Mouse (Mus musculus) liver, adult (tissue): ENCODE results near the gene Kcnma1.

Experiments
- GATA4 ChIP-seq: IDR thresholded peaks from 2 replicates; pipeline ENCODE4 v1.6.1; 2014; ENCODE audit warnings: mild to moderate bottlenecking, low read length; ENCODE audit not compliant: insufficient replicate concordance

The Kcnma1 gene

GRCm38 (mm10) chr14:23422481-23423040 is 591.7 kb downstream of the Kcnma1 start:
- no peak for TF ChIP-seq GATA4

DNA sequence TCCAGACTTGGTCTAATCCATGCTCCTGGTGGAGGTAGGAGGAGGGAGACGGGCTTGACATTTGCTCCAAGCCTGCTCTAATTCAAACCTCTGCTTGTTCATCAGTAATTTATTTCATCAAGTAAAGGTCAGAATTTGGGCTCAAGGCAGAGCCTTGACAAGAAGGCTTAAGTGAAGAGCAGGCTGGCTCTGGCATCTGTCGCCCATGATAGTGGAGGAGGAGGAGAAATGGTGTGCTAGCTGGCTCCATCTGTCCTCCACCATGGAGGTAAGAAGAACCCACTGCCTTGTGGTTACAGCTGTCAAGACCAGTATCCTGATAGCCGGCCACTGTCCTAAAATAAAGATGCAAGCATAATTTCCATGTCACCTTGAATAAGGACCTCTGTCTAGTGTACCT is 595.3 kb downstream of the Kcnma1 start:
- no peak for TF ChIP-seq GATA4

- no peak for TF ChIP-seq GATA4
These were observed 607.2 kb downstream of the Kcnma1 start for GRCm38 (mm10) chr14:23407051-23407450.

DNA sequence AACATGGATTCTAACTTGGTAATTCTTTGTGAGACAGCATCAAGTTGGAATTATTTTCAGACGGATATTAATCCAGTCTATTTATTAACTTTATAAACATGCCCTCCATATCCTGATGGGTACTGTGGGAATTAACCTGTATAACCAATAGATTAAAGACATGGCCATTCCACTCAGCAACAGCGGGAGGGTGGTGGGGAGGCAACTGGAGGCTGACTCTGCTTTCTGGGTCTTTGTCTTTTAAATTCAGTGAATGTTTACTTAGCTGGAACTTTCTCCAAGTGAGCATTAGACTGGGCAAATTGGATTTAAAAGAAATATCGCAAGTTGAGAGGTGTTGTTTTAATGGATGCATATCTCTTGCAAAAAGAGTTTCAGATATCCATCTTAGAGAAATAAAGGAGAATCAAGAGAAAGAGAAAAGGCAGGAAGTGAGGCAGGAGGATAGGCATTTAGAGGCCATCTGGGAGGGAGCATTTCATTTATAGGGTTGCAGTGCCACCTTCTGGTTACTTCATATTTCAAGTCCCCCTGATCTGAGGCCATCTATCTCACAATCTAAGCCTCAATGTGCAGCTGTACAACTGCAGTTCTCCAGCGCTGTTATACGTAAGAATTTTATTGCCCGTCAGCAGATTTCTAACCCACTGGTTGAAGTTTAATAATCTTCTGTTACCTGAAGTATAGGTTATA is 613.4 kb downstream of the Kcnma1 start:
- no peak for TF ChIP-seq GATA4

DNA sequence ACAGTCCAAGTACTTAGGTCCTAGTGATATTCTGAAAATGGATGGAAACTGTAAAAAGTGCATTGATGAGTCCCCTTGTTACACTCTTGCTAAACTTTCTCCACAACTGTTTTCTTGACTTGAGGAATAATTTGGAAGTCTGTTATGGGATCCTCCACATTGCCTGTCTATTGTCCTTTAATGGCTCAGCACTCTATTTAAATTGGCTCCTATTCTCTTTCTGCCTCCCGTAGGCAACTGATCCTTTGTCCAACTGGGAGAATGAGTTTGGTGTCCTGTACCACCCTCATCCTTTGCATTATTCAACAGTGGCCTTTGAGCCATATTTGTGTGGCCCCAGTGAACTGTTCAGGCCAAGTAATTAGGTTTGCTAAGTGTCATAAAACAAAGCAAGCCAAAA is 616.6 kb downstream of the Kcnma1 start:
- no peak for TF ChIP-seq GATA4

- no peak for TF ChIP-seq GATA4
These were observed 622.7 kb downstream of the Kcnma1 start for GRCm38 (mm10) chr14:23391566-23391965.

DNA sequence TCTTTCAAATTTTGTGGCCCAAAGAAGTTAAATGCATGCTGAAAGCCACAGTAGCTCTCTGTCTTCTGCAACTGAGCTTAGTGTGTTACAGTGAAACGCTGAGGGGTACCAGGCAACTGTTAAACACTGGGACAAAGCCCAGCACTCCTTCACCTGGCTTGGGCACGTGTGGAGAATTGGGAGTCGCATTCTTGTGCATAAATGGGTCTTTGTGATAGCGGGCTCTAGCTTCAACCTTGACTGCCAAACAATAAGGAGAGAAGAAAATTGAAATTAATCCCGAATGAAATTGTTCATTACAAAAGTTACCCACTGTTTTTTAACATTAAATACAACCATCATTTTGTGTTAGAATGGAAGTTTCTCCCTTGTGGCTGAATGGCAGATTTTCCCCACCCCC is 623.5 kb downstream of the Kcnma1 start:
- no peak for TF ChIP-seq GATA4

- no peak for TF ChIP-seq GATA4
These were observed 624.1 kb downstream of the Kcnma1 start for GRCm38 (mm10) chr14:23390161-23390560.

GRCm38 (mm10) chr14:23386786-23387185 is 627.5 kb downstream of the Kcnma1 start:
- no peak for TF ChIP-seq GATA4

GRCm38 (mm10) chr14:23385776-23386608 is 628.3 kb downstream of the Kcnma1 start:
- TF ChIP-seq GATA4, result no peak

DNA sequence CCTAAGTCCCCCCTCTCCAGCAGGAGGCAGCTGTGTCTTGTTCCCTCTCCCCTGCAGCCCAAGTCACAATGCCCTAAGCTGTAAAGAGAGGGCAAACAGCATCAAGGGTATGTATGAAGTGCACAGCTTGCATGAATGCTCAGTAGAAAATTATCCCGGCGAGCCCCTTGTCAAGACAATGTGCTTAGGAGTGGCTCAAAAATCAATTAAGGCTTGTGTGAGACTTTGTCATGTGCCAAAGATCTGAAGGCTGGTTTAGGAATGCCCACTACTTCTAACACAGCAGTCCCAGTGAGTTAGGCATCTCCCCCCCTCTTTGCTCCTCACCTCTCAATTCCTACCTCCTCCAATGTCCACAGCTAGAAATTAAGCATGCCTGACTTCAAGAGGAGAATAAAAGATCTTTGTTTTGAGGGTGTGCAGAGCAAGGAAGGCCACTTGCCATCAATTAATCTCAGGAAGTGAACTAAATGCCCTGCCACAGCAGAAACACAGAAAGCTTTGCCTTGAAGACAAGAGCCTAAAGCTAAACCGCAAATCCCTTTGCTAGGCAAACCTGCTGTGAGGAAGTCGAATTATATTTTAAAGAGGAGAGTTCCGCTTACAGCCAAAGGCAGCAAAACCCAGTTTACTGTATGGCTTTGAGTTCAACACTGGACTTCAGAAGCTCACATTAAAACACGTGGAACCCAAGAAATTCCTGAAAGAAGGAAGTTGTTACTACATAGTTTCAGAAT is 635.8 kb downstream of the Kcnma1 start:
- no peak for TF ChIP-seq GATA4

- TF ChIP-seq GATA4, result no peak
These were observed 642.3 kb downstream of the Kcnma1 start for GRCm38 (mm10) chr14:23372021-23372420.

GRCm38 (mm10) chr14:23360491-23360995 is 653.7 kb downstream of the Kcnma1 start:
- no peak for TF ChIP-seq GATA4

DNA sequence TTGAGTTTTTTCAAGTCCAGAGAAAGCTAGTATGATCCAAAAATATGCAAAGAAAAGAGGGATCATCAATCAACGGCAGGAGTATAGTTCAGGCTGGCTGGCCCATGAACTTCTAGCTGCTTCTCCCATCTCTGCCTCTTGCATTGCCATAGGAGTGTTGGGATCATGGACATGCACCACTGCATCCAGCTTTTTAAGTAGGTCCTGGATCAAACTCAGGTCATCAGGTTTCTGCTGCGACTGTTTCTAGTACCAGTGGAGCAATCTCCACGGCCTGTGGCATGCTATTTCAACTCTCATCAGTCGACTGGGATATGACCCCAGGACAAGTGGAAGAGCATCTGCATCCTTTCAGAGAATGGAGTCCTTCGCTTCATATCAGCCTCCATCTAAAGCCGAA is 655.5 kb downstream of the Kcnma1 start:
- no peak for TF ChIP-seq GATA4

DNA sequence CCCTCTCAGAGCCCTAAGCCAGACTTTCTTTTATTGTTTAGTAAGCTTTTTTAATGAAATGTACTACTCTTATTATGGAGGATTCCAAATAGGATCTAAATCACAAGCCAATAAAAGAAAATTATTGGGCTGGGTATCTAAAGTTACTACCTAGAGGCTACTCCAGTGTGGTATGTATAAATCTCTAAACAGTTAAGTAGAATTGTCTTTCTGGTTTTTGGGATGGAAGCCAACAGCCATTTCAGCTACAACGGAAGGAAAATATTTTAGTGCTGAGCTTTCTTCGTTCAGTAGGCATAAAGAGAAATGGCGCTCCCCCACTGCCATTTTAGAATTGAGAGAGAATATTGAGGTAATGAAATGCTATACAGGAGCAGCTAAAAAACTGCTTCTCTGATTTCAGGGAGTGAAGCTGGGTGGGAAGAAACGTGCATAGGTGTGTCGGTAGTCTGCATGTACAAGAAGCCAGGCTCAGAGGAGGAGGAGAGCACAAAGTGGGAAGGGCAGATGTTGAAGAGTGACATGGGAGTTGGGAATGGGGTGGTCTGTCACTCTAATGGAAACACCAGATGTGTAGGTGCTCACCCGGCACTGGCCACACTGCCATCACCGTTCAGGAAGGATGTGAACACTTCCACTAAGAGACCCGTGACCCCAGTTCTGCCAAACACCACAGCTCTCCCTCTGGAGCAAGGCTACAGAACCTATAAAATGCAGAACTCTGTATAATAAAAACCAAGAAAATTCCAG is 656.6 kb downstream of the Kcnma1 start:
- TF ChIP-seq GATA4, result no peak

DNA sequence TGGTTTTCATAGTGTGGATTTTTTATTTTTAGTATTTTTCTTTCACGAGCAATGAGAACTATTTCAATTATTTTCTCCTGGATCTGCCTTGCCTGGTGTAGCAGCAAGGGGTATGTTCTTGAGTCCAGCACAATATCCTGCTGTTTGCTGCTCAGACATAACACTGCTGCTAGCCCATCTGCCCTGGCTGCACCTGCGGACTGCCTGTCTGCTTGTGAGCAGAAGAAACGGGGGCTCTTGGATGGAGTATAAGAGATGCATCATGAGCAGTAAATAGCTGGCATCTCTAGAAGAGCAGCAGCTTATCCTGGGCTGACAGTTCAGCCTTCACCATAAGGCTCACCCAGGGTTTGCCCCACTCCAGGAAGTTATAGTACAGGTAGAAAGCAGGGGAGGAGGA is 687.5 kb downstream of the Kcnma1 start:
- TF ChIP-seq GATA4, result no peak
